Mouse (Mus musculus) E14TG2a.4 (cell line): Measurements from ENCODE around the gene Spsb2.
A peak's percentile ranks its signal among the peaks of the same experiment; 100 is the strongest.

Experiments
- CTCF ChIP-seq: conservative IDR thresholded peaks from 2 replicates; pipeline ENCODE4 v1.5.1; 2014; ENCODE audit warnings: low read length
- NANOG ChIP-seq: IDR thresholded peaks from 2 replicates; pipeline ENCODE4 v1.6.1; 2014; ENCODE audit warnings: borderline replicate concordance, low read length, mixed read lengths
- POU5F1 ChIP-seq: IDR thresholded peaks from 2 replicates; pipeline ENCODE4 v1.6.1; 2014; ENCODE audit warnings: low read length, borderline replicate concordance

DNA sequence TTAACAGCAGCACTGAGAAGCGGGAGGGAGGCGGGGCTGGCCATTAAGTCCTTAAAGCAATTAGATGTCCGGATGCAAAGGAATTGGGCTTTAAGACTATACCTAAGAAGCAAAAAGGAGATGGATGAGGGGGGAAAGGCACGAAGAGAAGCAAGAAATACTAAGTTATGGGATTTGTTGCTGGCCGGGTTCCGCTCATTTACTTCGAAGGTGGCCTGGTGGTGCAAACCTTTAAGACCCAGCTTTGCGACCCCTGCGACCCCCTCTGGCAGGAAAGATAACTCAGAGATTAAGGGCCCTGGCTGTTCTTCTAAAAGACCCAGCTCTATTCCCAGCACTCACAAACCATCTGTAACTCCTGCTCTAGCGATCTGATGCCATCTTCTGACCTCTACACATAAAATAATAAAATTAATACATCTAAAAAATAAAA, 28.5 kb upstream of the Spsb2 start:
- TF ChIP-seq CTCF (no peak), NANOG (0 out of 2 replicates have a peak, but pooled peaks have one; percentile 2), POU5F1 (no peak)
